Mouse (Mus musculus) erythroid progenitor cell, adult 5-6 weeks (primary cell): ENCODE data around the gene Serac1. TPM values are rescaled to one million over a fixed set of nuclear protein-coding genes. Genes with fewer than 3 reads are reported as not detected.
A peak's percentile ranks its signal among the peaks of the same experiment; 100 is the strongest.

ENCODE experiments used
- ATAC-seq: replicated peaks from 2 replicates; pipeline ENCODE4 v1.8.0; 2016; ENCODE audit warnings: moderate number of reproducible peaks, mild to moderate bottlenecking, moderate TSS enrichment, inconsistent platforms; ENCODE audit not compliant: poor library complexity, low FRiP score, severe bottlenecking
- total RNA-seq, 2 experiments: library from RNA; stranded (forward) in 1 of 2; stranded (reverse) in 1 of 2; fragments of 150-400 nt in 1 of 2; fragments of 186-747, 209-891 nt in 1 of 2; gene quantifications; 2 replicates each; pipeline versions ENCODE4 v1.2.3 to v1.2.4; 2015 to 2017; ENCODE audit warnings: low replicate concordance in 2 of 2

Serac1 gene
- 1.1 and 1.3 TPM in 2 replicates for total RNA-seq (2015; ENCODE audit: low replicate concordance)
- 3.3 TPM in 1 of 2 replicates, not detected in the other for total RNA-seq (2017; ENCODE audit: low replicate concordance)

GRCm38 (mm10) chr17:6079287-6080122 is at the start of gene Serac1, which contains the start of gene Gtf2h5:
Serac1 (minus strand) TSS chr17:6079741.
Gtf2h5 (plus strand) TSS chr17:6079786.
- ATAC-seq: peak; percentile 94

GRCm38 (mm10) chr17:6128039-6128438 is 48.5 kb upstream of the Serac1 start:
- ATAC-seq: no peak

- no peak for ATAC-seq
Observed at GRCm38 (mm10) chr17:6125441-6125840, 45.9 kb upstream of the Serac1 start.

GRCm38 (mm10) chr17:6123776-6124175 is 44.2 kb upstream of the Serac1 start:
- no peak for ATAC-seq

GRCm38 (mm10) chr17:6118861-6119260 is 39.3 kb upstream of the Serac1 start:
- ATAC-seq: no peak

GRCm38 (mm10) chr17:6117917-6118316 is 38.4 kb upstream of the Serac1 start:
- no peak for ATAC-seq

- no peak for ATAC-seq
Observed at GRCm38 (mm10) chr17:6117148-6117725, 37.7 kb upstream of the Serac1 start.

GRCm38 (mm10) chr17:6115085-6115484 is 35.5 kb upstream of the Serac1 start:
- ATAC-seq: no peak

- ATAC-seq: no peak
Observed at GRCm38 (mm10) chr17:6113653-6114052, 34.1 kb upstream of the Serac1 start.

GRCm38 (mm10) chr17:6110956-6111355 is 31.4 kb upstream of the Serac1 start:
- no peak for ATAC-seq

- ATAC-seq: no peak
Observed at GRCm38 (mm10) chr17:6108175-6108574, 28.6 kb upstream of the Serac1 start.

GRCm38 (mm10) chr17:6107015-6107601 is 27.6 kb upstream of the Serac1 start:
- ATAC-seq: no peak

GRCm38 (mm10) chr17:6106361-6107014 is 26.9 kb upstream of the Serac1 start, which contains the start of gene Tulp4:
Tulp4 (plus strand) TSS chr17:6106437.
- ATAC-seq: peak; percentile 66

- ATAC-seq: no peak
Observed at GRCm38 (mm10) chr17:6103566-6103965, 24.0 kb upstream of the Serac1 start.

- ATAC-seq: no peak
Observed at GRCm38 (mm10) chr17:6102287-6102686, 22.7 kb upstream of the Serac1 start.

GRCm38 (mm10) chr17:6097884-6098283 is 18.3 kb upstream of the Serac1 start:
- no peak for ATAC-seq

GRCm38 (mm10) chr17:6095579-6095978 is 16.0 kb upstream of the Serac1 start:
- ATAC-seq: no peak

- ATAC-seq: no peak
Observed at GRCm38 (mm10) chr17:6091604-6092003, 12.1 kb upstream of the Serac1 start.

GRCm38 (mm10) chr17:6083323-6083890 is 3.9 kb upstream of the Serac1 start:
- no peak for ATAC-seq

GRCm38 (mm10) chr17:6073405-6073804 is 6.1 kb downstream of the Serac1 start:
- ATAC-seq: no peak
